Mouse (Mus musculus) olfactory bulb, adult 2 months (tissue): ENCODE data around the gene Dll4.

Source experiments
- CTCF ChIP-seq: fragments of 200-500 bp; IDR thresholded peaks from 2 replicates; pipeline ENCODE4 v1.5.1; 2012; ENCODE audit warnings: low read depth, mild to moderate bottlenecking, low read length, moderate library complexity; ENCODE audit not compliant: insufficient read depth
- POLR2A ChIP-seq: fragments of 200-500 bp; IDR thresholded peaks from 2 replicates; pipeline ENCODE4 v1.6.1; 2012; ENCODE audit warnings: mild to moderate bottlenecking, low read depth, low read length, moderate library complexity; ENCODE audit not compliant: insufficient read depth

- TF ChIP-seq POLR2A = no peak
- TF ChIP-seq CTCF = no peak
These were observed 28.1 kb downstream of the Dll4 start for GRCm38 (mm10) chr2:119353707-119354106.
